Mouse (Mus musculus): ENCODE measurements around the gene Ppard. TPM values are rescaled to one million over a fixed set of nuclear protein-coding genes. Genes with fewer than 3 reads are reported as not detected.

Gene Ppard
- 30.9 TPM for polyA plus RNA-seq (2021)

DNA sequence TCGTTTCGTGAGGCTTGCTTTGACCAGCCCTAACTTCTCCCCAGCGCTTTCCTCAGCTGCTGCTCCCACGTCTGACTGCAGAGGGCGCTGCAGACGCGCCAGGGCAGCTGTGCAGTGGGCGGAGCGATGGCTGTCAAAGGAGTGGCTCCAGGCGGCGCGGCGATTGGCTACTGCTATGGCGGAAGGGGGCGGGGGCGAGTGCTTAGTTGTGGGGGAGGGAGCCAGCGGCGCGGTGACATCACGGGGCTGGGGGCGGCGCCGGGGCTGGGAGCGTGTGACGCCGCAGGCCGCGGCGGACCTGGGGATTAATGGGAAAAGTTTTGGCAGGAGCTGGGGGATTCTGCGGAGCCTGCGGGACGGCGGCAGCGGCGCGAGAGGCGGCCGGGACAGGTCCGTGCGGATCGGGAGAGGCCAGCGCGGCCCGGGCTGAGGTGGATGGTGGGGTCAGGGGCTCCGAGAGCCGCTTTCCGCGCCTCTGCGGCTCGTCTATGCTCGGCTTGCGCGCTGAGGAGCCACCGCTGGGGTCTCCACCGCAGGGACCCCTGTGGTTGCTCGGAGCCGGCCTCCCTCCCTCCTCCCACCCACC is at the start of gene Ppard:
Gene Ppard, plus strand, starts transcription at position 226 of the 586 bp plus-strand sequence.
- in situ Hi-C loops (cut with MboI; ENCODE audit: low pct_unique_long_range_greater_than_20kb) = no loop called here
- H3K27me3 ChIP-seq = no peaks in the 10 kb centered on the region
- DNase-seq (ENCODE audit: low read depth, low spot score) (no peak), ATAC-seq (peak; percentile 81)
- ChIA-PET CTCF (interaction anchor here (0.7 to 1.9 kb wide), 11 partner anchors 19 to 146 kb away, joined by 3 to 22 read pairs (median 3); partner anchors contain the start of gene Fance), POLR2A (no interaction called here)
- TF ChIP-seq CTCF (IDR thresholded peaks at IDR 0.05) = no peak

DNA sequence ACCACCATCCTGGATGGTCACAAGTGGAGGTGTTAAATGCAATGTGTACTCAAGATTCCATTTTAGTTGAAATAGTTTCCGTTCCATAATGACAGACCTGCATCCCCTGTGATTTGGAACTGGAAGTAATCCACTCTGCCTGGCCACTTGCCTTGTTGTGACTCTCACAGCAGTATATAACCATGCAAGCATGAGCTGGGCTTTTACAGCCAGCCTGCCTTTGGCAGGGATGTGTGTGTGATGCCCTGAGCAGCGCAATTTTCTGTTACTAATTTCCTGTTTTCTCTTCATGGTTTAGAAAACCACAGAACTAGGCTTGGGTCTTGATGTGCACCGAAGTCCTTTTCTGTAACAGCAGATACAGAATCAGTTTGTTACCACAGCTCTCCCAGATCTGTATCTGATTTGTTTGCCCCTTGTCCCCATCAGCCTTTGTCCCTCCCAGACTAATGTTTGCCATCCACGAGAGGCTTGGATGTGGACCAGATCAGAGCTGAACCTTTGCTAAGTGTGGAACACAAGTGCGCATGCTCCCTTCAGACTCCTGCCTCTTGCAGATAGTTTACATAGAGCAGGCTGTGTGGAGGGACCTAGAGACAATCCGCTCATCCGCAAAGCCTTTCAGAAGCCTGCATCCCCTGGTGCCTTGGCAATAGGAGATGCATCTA is 47.4 kb upstream of the Ppard start:
- no peak for ATAC-seq
- ChIA-PET CTCF (no interaction called here), POLR2A (no interaction called here)
- TF ChIP-seq CTCF (IDR thresholded peaks at IDR 0.05) = no peak
- no peak for DNase-seq (ENCODE audit: low read depth, low spot score)
- in situ Hi-C loops (cut with MboI; ENCODE audit: low pct_unique_long_range_greater_than_20kb) = no loop called here
- H3K27me3 ChIP-seq = no peaks in the 10 kb centered on the region

- DNase-seq (ENCODE audit: low read depth, low spot score) (no peak), ATAC-seq (no peak)
- in situ Hi-C loops (cut with MboI; ENCODE audit: low pct_unique_long_range_greater_than_20kb) = no loop called here
- H3K27me3 ChIP-seq = no peaks in the 10 kb centered on the region
- TF ChIP-seq CTCF (IDR thresholded peaks at IDR 0.05) = no peak
- ChIA-PET CTCF (no interaction called here), POLR2A (interaction anchor here (0.9 kb wide), 1 partner anchor 13 kb away, joined by 3 read pairs; no protein-coding TSS in a partner anchor)
Measured at GRCm38 (mm10) chr17:28188313-28188712, 44.2 kb upstream of the Ppard start.

- ChIA-PET POLR2A (interaction anchor here (0.5 kb wide), 1 partner anchor 332 kb away, joined by 3 read pairs; no protein-coding TSS in a partner anchor), CTCF (interaction anchor here (1.2 to 1.8 kb wide), 2 partner anchors 11 to 33 kb away, joined by 3 to 4 read pairs; no protein-coding TSS in a partner anchor)
- ATAC-seq = no peak
- no peaks in the 10 kb centered on the region for H3K27me3 ChIP-seq
- in situ Hi-C loops (cut with MboI; ENCODE audit: low pct_unique_long_range_greater_than_20kb) = no loop called here
- TF ChIP-seq CTCF (IDR thresholded peaks at IDR 0.05) = no peak
- no peak for DNase-seq (ENCODE audit: low read depth, low spot score)
Measured at GRCm38 (mm10) chr17:28192754-28193153, 39.7 kb upstream of the Ppard start.

DNA sequence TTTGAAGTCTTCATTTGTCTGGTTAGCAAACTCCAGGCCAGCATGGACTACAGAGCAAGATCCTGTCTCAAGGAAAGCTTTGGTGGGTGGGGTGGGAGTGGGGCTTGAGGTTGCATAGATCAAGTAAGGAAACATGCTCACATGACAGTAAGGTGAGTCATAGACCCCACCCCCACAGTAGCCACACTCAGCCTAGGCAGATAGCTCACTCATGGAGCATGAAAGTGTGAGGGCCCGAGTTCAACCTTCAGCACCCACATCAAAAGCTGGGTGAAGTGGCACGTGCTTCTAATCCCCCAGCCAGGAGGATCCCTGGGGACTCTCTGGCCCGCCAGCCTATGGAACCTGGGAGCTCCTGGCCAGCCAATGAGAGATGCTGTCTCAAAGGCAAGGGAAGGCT is 38.9 kb upstream of the Ppard start:
- no peak for ATAC-seq
- ChIA-PET CTCF (interaction anchor here (0.9 to 1.8 kb wide), 2 partner anchors 11 to 14 kb away, joined by 3 to 6 read pairs; partner anchors contain the start of gene Def6), POLR2A (no interaction called here)
- H3K27me3 ChIP-seq = no peaks in the 10 kb centered on the region
- no peak for DNase-seq (ENCODE audit: low read depth, low spot score)
- in situ Hi-C loops (cut with MboI; ENCODE audit: low pct_unique_long_range_greater_than_20kb) = no loop called here
- no peak for TF ChIP-seq CTCF (IDR thresholded peaks at IDR 0.05)

- no peak for DNase-seq (ENCODE audit: low read depth, low spot score)
- TF ChIP-seq CTCF (IDR thresholded peaks at IDR 0.05) = no peak
- ATAC-seq = no peak
- POLR2A ChIA-PET = no interaction called here
- in situ Hi-C loops (cut with MboI; ENCODE audit: low pct_unique_long_range_greater_than_20kb) = no loop called here
- H3K27me3 ChIP-seq = no peaks in the 10 kb centered on the region
- CTCF ChIA-PET = interaction anchor here (1.8 kb wide), 1 partner anchor 9 kb away, joined by 6 read pairs; no protein-coding TSS in a partner anchor
Measured at GRCm38 (mm10) chr17:28195033-28195432, 37.5 kb upstream of the Ppard start.

DNA sequence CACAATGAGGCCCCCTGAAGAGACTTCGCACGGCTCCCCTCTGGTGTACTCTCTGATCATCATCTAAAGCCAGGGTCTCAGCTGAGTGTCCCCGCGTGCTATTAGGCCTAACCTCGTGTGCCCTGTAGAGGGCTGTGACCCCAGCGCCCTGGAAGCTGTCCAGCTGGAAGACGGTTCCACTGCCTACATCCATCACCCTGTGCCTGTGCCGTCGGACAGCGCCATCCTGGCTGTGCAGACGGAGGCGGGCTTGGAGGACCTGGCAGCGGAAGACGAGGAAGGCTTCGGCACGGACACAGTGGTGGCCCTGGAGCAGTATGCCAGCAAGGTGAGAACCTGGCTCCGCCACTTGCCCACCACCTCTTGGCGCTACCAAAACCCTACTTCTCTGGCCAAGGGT is 34.9 kb upstream of the Ppard start:
- H3K27me3 ChIP-seq = no peaks in the 10 kb centered on the region
- no peak for TF ChIP-seq CTCF (IDR thresholded peaks at IDR 0.05)
- CTCF ChIA-PET = no interaction called here
- no peak for DNase-seq (ENCODE audit: low read depth, low spot score)
- no peak for ATAC-seq
- in situ Hi-C loops (cut with MboI; ENCODE audit: low pct_unique_long_range_greater_than_20kb) = no loop called here
- POLR2A ChIA-PET = no interaction called here

- DNase-seq (ENCODE audit: low read depth, low spot score) (no peak), ATAC-seq (no peak)
- ChIA-PET CTCF (no interaction called here), POLR2A (no interaction called here)
- in situ Hi-C loops (cut with MboI; ENCODE audit: low pct_unique_long_range_greater_than_20kb) = loop anchor here (25.0 kb wide), 1 partner anchor 335 kb away; the partner anchor contains the start of genes Armc12 and Clpsl2
- no peaks in the 10 kb centered on the region for H3K27me3 ChIP-seq
- no peak for TF ChIP-seq CTCF (IDR thresholded peaks at IDR 0.05)
Measured at GRCm38 (mm10) chr17:28201982-28202381, 30.5 kb upstream of the Ppard start.

DNA sequence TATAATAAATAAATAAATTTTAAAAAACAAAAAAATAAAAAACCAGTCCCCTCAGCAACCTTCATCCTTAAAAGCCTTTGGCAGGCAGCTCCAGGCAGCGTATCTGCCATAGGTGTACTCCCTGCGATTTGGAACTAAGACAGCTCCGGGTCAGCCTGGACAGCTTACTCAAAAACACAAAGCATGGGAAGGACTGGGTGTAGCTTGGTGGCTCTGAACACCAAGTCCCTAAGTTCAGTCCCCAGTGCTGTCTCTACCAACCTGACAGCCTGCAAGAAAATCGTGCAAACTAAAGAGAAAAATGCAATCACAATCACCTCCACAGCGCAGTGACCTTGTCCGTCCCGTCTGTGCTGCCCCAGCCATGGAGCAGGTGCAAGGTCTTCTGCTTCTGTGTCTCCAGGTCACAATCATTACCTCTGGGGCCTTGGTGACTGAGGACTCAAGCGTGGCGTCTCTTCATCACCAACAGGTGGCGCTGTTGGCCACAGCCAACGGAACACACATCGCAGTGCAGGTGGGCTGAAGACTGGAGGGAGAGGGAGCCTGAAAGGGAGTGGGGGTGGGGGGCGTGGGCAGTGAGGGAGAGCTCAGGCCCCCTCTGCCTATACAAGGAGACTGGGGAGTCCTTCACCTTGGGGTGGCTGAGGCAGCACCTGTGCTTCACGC is 28.3 kb upstream of the Ppard start:
- in situ Hi-C loops (cut with MboI; ENCODE audit: low pct_unique_long_range_greater_than_20kb) = loop anchor here (25.0 kb wide), 1 partner anchor 333 kb away; the partner anchor contains the start of genes Armc12 and Clpsl2

GRCm38 (mm10) chr17:28205443-28205842 is 27.1 kb upstream of the Ppard start:
- in situ Hi-C loops (cut with MboI; ENCODE audit: low pct_unique_long_range_greater_than_20kb) = loop anchor here (25.0 kb wide), 1 partner anchor 332 kb away; the partner anchor contains the start of genes Armc12 and Clpsl2
- DNase-seq (ENCODE audit: low read depth, low spot score) (no peak), ATAC-seq (no peak)
- ChIA-PET POLR2A (no interaction called here), CTCF (no interaction called here)
- H3K27me3 ChIP-seq = no peaks in the 10 kb centered on the region
- no peak for TF ChIP-seq CTCF (IDR thresholded peaks at IDR 0.05)

More for the DNA sequence above, 28.3 kb upstream of the Ppard start:
- DNase-seq (ENCODE audit: low read depth, low spot score) = no peak
- CTCF ChIA-PET = interaction anchor here (1.1 to 1.5 kb wide), 4 partner anchors 10 to 22 kb away, joined by 3 to 6 read pairs (median 4); no protein-coding TSS in a partner anchor
- ATAC-seq = no peak
- no peaks in the 10 kb centered on the region for H3K27me3 ChIP-seq
- no peak for TF ChIP-seq CTCF (IDR thresholded peaks at IDR 0.05)
- POLR2A ChIA-PET = no interaction called here

All from Patski (cell line).